Mouse (Mus musculus): ENCODE data around the gene Ppfia4.
A peak's percentile ranks its signal among the peaks of the same experiment; 100 is the strongest.

Ppfia4 gene

GRCm38 (mm10) chr1:134307409-134307808 lies 25.3 kb downstream of the Ppfia4 start:
- ATAC-seq (ENCODE audit: insufficient number of reproducible peaks, low FRiP score, low TSS enrichment), result no peak

GRCm38 (mm10) chr1:134304940-134305339 lies 27.8 kb downstream of the Ppfia4 start:
- no peak for ATAC-seq (ENCODE audit: insufficient number of reproducible peaks, low FRiP score, low TSS enrichment)

GRCm38 (mm10) chr1:134302568-134303238 lies 30.0 kb downstream of the Ppfia4 start:
- ATAC-seq (ENCODE audit: insufficient number of reproducible peaks, low FRiP score, low TSS enrichment), result no peak

- ATAC-seq (ENCODE audit: insufficient number of reproducible peaks, low FRiP score, low TSS enrichment), result peak; percentile 11; the same call in 1 of the 2 replicates
These were observed 33.9 kb downstream of the Ppfia4 start for GRCm38 (mm10) chr1:134298636-134299411.

- peak; percentile 85 for ATAC-seq (ENCODE audit: insufficient number of reproducible peaks, low FRiP score, low TSS enrichment)
These were observed 35.5 kb downstream of the Ppfia4 start for GRCm38 (mm10) chr1:134297265-134297664.

GRCm38 (mm10) chr1:134293738-134294604 lies 38.8 kb downstream of the Ppfia4 start:
- no peak for ATAC-seq (ENCODE audit: insufficient number of reproducible peaks, low FRiP score, low TSS enrichment)

- ATAC-seq (ENCODE audit: insufficient number of reproducible peaks, low FRiP score, low TSS enrichment), result no peak
These were observed 39.5 kb downstream of the Ppfia4 start for GRCm38 (mm10) chr1:134293276-134293675.

GRCm38 (mm10) chr1:134292601-134293000 lies 40.1 kb downstream of the Ppfia4 start:
- no peak for ATAC-seq (ENCODE audit: insufficient number of reproducible peaks, low FRiP score, low TSS enrichment)

- ATAC-seq (ENCODE audit: insufficient number of reproducible peaks, low FRiP score, low TSS enrichment), result no peak
These were observed 40.7 kb downstream of the Ppfia4 start for GRCm38 (mm10) chr1:134292073-134292472.

- ATAC-seq (ENCODE audit: insufficient number of reproducible peaks, low FRiP score, low TSS enrichment), result no peak
These were observed 41.2 kb downstream of the Ppfia4 start for GRCm38 (mm10) chr1:134291555-134291954.

GRCm38 (mm10) chr1:134290909-134291308 lies 41.8 kb downstream of the Ppfia4 start:
- no peak for ATAC-seq (ENCODE audit: insufficient number of reproducible peaks, low FRiP score, low TSS enrichment)

- no peak for ATAC-seq (ENCODE audit: insufficient number of reproducible peaks, low FRiP score, low TSS enrichment)
These were observed 42.4 kb downstream of the Ppfia4 start for GRCm38 (mm10) chr1:134290300-134290699.

GRCm38 (mm10) chr1:134289598-134290099 lies 43.1 kb downstream of the Ppfia4 start, which contains the start of gene Myog:
Gene Myog, plus strand, starts transcription at chr1:134289989.
- no peak for ATAC-seq (ENCODE audit: insufficient number of reproducible peaks, low FRiP score, low TSS enrichment)

GRCm38 (mm10) chr1:134288239-134288638 lies 44.5 kb downstream of the Ppfia4 start:
- no peak for ATAC-seq (ENCODE audit: insufficient number of reproducible peaks, low FRiP score, low TSS enrichment)

- no peak for ATAC-seq (ENCODE audit: insufficient number of reproducible peaks, low FRiP score, low TSS enrichment)
These were observed 47.1 kb downstream of the Ppfia4 start for GRCm38 (mm10) chr1:134285458-134286120.

GRCm38 (mm10) chr1:134283108-134283507 lies 49.6 kb downstream of the Ppfia4 start:
- no peak for ATAC-seq (ENCODE audit: insufficient number of reproducible peaks, low FRiP score, low TSS enrichment)

GRCm38 (mm10) chr1:134282342-134282741 lies 50.4 kb downstream of the Ppfia4 start:
- no peak for ATAC-seq (ENCODE audit: insufficient number of reproducible peaks, low FRiP score, low TSS enrichment)

- no peak for ATAC-seq (ENCODE audit: insufficient number of reproducible peaks, low FRiP score, low TSS enrichment)
These were observed 51.2 kb downstream of the Ppfia4 start for GRCm38 (mm10) chr1:134281563-134281962.

GRCm38 (mm10) chr1:134280174-134280573 lies 52.6 kb downstream of the Ppfia4 start:
- no peak for ATAC-seq (ENCODE audit: insufficient number of reproducible peaks, low FRiP score, low TSS enrichment)

GRCm38 (mm10) chr1:134276823-134277222 lies 55.9 kb downstream of the Ppfia4 start:
- ATAC-seq (ENCODE audit: insufficient number of reproducible peaks, low FRiP score, low TSS enrichment), result no peak
